Mouse (Mus musculus) lung, postnatal 0 days (tissue): Measurements from ENCODE around the gene Asic2.

Experiments used
- CTCF ChIP-seq: IDR thresholded peaks from 2 replicates; pipeline ENCODE4 v1.5.1; 2016; ENCODE audit warnings: antibody characterized with exemption, mild to moderate bottlenecking
- EP300 ChIP-seq: IDR thresholded peaks from 2 replicates; pipeline ENCODE4 v1.6.1; 2016; ENCODE audit warnings: antibody characterized with exemption, mild to moderate bottlenecking, control low read depth

- TF ChIP-seq CTCF (no peak), EP300 (no peak)
Measured at GRCm38 (mm10) chr11:81779881-81780280, 188.4 kb downstream of the Asic2 start.
